Mouse (Mus musculus): ENCODE data around the gene Galr2.

Gene Galr2

DNA sequence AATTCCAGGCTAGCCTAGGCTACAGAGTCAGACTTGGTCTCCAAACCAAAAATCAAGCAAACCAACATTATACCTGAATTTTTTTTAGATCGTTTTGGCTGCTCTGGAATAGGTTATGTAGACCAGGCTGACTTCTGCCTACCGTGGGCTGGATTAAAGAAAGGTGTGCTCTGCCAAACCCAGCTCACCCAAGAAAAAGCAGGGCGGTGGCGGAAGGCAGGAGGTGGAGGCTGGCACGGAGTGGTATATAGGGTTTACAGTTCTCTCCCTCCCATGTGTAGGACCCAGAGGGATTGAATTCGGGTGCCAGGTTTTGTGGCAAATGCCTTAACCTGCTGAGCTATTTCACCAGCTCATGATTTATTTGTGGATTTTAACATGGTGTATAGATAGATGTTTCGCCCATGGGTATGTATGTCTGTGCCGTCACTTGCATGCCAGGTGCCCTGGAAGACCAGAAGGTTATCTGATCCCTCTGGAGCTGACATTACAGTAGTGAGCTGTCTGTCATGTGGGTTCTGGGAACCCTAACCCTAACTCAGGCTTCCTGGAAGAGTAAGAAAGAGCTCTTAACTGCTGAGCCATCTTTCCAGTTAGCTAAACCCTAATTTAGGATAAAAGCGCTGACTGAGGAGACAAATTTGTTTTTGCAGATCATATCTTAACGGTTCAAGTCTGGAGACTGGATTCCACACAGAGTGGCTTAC lies 26.4 kb downstream of the Galr2 start, which contains the start of gene Exoc7:
TSS of gene Exoc7 (minus strand) at position 215 of the 707 bp plus-strand sequence.
- no peak for DNase-seq

DNA sequence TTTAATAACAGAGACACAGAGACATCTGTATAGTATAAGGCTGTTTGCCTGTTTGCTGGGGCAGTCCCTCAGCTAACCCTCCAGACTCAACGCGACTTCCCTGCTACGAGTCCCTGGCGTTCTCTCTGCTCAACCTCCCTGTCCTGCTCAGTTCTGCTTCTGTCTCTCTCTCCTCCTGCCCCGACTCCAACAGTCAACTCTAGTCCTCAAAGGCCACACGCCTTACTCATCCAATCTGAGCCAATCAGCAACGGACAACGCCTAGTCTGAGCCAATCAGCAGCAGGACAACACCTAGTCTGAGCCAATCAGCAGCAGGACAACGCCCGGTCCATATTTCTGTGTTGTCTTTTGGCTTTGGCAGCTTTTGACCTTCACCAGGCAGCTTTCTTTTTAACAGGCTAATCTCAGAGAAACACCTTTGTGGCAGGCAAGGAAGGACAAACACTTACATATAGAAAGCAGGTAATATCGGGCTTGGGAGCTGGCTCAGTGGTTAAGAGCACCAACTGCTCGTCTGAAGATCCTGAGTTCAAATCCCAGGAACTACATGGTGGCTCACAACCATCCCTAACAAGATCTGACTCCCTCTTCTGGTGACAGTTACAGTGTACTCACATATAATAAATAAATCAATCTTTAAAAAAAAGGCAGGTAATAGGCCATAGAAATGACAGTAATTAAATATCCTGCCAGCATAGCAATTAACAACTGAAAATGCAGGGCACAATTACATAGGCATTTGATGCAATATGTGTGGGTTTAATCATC lies 27.2 kb downstream of the Galr2 start:
- no peak for DNase-seq

DNA sequence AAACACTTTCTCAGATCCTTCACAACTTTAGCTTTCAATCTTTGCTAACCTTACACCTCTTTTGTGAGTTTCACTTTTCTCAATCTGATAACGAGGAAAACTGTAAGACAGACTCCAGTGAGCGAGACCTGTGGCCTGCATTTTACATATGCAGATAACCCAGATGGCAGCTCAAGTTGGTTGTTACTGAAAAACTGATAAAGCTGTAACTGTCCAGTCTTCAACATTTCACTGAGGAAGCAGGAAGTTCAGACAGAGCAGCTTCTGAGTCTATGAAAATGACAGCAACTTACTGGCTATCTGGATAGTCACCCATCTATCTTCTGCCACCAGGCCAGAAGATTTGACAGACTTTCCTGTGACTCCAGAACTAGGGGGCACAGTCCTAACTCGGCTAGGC lies 28.9 kb downstream of the Galr2 start:
- DNase-seq: no peak

DNA sequence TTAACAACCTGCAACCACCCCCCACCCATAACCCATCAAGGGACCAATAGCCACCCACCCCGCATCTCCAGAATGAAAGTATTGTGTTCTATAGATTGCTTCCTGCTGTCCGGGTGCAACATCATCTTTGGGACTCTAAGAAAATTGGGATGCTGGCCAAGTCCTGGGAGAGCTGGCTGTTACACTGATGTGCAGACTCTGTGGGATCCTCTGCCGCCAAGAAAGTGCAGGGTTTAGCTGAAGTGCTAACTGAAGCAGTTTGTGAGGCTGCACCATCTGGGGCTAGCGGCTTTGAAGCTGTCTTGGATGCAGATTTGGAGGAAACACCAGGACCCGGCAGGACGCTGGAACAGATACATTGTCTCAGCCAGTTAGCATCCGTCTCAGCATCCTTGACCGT lies 30.4 kb downstream of the Galr2 start:
- DNase-seq: no peak

DNA sequence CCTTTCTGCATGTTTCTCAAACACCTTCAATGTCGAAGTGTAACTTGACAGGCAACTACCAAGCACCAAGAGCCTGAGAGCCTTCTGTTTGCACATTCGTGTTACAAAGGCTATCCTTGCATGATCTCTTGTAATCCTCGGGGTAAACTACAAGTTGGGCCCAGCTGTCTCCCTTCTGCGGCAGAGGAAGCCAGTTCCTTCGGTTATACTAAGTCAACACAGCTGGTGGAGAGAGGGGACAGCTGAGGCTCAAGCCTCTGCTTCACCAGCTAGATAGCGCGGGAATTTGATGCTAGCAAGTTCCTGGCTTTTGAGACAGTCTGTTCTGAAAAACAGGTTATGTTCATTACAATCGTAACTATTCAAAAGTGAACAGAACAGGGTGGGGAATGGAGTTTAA lies 31.6 kb downstream of the Galr2 start:
- DNase-seq: no peak

DNA sequence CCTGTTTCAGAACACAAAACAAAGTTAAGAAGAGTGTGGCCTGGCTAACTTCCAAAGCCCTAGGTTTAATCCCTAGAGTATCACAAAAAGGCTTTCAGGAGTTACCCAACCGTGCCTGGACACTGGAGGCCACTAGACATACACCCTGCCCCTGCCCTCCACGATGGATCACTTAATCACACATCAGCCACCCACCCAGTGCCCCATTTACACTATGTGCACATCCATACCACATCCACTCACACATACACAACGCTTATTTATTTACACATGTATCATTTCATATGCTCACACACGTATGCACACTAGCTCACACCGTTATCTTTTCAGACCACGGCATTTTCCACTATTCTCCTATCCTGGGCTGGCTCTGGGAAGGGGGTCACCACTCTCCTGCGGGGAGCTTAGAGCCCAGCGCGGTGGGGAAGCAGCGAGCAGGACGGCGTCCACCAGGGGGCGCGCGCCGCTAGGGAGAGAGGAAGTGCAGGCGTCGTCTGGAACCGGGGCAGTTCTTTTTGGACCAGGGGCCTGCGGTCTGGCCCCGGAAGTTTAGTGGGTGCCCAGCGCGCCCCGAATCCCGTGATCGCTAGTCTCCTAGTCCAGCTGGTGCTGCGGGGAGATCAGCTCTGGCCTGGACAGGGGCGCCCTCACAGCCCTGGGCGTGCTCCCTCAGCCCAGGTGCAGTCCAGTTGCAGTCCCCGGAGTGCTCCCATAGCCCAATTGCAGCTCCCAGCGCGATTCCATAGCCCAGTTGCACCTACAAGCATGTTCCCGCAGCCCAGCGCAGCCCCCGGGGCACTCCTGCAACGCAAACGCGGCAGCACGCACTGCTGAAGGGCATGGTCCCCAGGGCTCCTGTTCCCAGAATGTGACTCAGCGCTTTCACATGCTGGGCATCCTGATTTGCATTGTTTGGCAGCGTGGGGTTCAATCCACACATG lies 38.2 kb downstream of the Galr2 start:
- peak; percentile 92 to 97 for DNase-seq

DNA sequence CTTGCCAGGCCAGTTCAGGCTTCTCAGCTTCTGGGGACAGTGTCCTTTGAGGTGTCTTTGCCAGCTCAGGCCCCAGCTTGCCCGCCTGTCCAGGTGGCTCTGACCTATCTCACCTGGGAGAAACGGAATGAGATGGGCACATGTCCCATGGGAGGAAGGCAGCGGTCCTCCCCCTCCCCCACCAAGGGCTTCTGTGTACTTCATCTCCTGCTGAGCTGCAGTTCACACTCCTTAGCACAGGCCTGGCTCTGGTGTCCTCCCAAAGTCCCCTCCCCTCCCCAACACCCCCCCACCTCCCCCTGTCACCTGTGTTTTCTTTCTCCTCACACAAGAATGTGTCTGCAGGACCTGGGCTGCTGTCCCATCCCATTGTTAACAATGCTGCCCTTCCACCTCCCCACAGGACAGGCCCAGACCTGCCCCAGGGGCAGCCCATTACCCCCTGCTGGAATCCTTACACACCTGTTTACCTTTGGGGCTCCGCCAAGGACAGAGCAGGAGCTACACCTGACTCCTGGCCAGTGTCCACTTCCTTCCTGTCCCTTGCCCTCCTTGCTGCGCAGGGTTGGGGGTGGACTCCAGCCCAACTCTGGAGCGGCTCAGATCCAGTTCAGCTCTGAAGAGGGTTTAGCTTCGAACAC lies 46.3 kb downstream of the Galr2 start:
- no peak for DNase-seq

DNA sequence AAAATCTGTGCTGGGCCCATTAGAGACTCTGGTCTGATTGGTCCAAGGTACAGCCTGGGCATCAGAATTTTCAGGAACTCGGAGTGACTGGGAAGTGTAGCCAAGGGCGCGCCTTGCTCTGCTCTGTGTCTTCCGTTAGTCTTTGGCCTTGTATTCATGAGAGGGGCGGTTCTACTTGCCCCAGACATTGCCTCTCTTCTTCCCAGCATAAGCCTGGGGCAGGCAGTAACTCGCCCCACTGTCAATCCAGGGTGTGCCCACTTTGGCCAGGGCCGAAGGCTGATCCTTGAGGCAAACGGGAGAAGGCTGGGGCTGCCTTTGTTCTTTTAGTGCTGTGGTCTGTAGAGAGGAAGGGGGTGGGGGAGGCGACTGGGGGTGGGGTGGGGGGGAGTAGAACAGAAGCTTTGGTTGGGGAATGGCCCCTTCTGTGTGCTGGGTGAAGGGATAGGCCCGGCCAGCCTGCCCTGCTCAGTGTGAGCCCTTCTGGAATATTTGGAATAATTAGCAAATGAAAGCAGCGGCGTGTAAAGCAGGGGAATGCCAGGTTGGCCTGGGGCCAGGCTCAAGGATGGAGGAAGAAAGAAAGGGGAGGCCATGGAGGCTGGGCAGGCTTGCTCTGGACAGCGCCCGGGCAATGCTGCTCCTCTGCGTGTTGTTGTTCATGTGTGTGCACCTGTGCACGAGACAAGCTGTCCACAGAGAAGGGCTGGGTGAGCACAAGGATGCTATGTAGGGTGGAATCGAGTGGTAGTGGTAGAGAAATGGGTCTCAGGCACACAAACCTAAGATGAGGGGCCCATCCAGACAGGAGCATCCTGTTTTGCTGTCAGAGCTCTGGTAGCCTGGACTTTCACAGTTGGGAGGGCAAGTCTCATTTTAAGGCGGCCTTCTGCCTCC lies 48.8 kb downstream of the Galr2 start:
- peak; percentile 72 to 85 for DNase-seq

DNA sequence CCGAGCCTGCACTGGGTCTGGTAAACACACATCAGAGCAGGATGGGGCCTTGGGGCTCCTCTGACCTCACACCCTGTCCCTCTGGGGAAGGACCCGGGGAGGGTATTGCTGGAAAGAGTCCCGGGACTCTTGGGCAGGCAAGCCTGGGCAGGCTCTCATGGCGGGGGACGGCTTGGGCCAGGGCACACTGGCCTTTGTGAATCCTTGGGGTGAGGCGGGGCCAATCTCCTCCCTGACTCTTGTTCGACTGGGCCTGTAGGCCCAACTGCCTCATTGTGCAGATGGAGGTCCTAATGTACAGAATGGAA lies 49.4 kb downstream of the Galr2 start:
- DNase-seq: no peak

DNA sequence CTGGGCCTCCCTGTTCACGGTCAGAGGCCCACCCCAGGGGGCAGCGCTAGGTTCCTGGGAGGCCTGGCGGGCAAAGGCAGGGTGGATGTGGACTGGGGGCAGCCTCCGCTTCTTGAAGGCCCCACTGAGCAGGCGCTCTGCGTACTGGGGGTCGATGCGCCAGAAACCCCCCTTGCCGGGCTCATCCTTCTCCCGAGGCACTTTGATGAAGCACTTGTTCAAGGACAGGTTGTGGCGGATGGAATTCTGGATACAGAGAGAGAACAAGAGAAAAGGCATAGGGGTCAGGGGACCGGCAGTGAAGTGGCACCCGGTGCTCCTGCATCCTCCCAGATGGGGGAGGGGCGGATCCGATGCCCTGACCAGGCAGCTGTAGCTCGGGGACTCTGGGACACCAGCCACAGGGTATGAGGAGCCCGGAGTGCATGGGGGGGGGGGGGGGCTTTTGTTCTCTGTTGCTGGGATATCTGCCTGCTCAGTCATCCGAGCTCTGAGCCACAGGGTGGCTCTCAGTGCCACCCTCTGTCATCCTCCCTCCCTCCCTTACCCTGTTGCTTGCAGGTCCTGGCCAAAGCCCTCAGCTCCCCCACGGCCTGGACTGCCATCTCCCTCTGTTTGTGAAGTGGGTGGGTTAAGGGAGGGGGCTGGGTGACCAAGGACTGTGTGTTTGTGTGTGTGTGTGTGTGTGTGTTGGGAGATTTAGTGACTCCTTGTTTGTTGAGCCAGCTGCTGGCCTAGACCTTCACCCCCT lies 51.7 kb downstream of the Galr2 start:
- DNase-seq: peak; percentile 34 to 55

DNA sequence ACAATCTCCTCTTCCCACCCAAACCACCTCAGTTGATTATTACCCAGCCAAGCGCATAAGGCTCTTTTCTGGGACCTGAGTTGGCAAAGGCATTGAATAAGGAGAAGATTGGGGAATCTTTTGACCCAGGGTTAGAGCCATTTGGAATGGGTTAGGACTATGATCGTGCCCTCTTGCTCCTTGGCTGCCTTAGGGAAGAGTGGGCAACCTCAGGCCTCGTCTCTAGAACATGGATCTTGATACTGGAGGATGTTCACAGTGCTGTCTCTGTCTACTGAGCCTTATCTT lies 52.2 kb downstream of the Galr2 start:
- no peak for DNase-seq

All from cerebellum, postnatal 14 days (tissue).